Mouse (Mus musculus): ENCODE measurements around the gene Rreb1. TPM values are rescaled to one million over a fixed set of nuclear protein-coding genes. Genes with fewer than 3 reads are reported as not detected.

Gene Rreb1
- polyA plus RNA-seq, 1 experiment = 31.5 TPM

DNA sequence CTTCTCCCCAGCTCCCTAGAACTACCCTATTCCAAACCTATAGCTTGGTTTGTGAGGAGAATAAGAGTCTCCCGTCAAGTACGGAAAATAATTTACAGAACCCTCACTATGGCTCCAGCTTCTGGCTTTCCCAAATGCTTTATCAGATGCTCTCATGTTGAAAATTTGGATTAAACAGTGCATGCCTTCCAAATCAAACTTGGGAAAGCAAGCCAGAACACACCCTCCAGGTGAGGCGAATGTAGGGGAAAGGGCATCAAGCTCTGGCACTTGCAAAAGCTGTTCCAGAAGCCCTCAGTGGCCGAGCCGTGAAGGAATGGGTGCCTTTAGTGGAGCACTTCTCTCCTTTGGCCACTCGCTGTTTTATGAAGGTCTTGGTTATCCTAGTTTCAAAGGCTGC, 126.2 kb downstream of the Rreb1 start:
- Histone ChIP-seq H3K27ac (ENCODE audit: insufficient read depth, low read length) (no peak overlapping the region), H3K36me3 (ENCODE audit: control insufficient read depth, insufficient read depth, low read length, poor library complexity, severe bottlenecking) (peaks cover 8% of the 10 kb centered on the region), H3K9me3 (replicated peaks; ENCODE audit: control insufficient read depth, insufficient read depth, low read length, poor library complexity, severe bottlenecking) (no peaks in the 10 kb centered on the region), H3K27me3 (ENCODE audit: control insufficient read depth, insufficient read depth, low read length, poor library complexity, severe bottlenecking) (no peaks in the 10 kb centered on the region), H3K4me1 (ENCODE audit: control insufficient read depth, insufficient read depth, low read length) (no peaks in the 10 kb centered on the region), H3K9ac (ENCODE audit: low read depth, poor library complexity, severe bottlenecking) (no peak overlapping the region), H3K4me3 (ENCODE audit: low read depth, low read length) (no peak overlapping the region)
- TF ChIP-seq CTCF (IDR thresholded peaks at IDR 0.05; ENCODE audit: low read depth, low read length) (no peak), EP300 (IDR thresholded peaks at IDR 0.05; ENCODE audit: insufficient read depth, low read depth, low read length) (no peak), POLR2A (IDR thresholded peaks at IDR 0.05; ENCODE audit: insufficient read depth, low read length) (no peak)

DNA sequence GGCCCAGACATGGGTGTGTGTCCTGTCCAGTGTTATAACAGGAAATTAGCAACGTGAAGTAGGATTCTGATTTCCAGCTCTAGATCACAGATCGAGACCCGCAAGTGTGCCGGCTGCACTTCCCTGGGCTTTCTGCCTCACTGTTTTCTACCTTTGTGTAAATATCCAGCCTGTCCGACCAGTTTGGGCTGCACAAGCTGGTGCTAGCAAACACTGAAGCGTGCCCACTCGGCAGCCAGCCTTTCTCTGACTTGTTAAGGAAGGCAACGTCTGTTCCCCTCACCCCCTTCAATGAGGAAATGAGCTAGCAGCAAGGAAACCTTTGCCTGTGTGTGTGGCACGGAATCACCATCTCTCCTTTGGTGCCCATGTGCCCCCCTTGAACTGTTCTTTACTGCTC, 129.9 kb downstream of the Rreb1 start:
- Histone ChIP-seq H3K9ac (ENCODE audit: low read depth, poor library complexity, severe bottlenecking) (no peak overlapping the region), H3K27ac (ENCODE audit: insufficient read depth, low read length) (no peak overlapping the region), H3K27me3 (ENCODE audit: control insufficient read depth, insufficient read depth, low read length, poor library complexity, severe bottlenecking) (no peaks in the 10 kb centered on the region), H3K36me3 (ENCODE audit: control insufficient read depth, insufficient read depth, low read length, poor library complexity, severe bottlenecking) (peaks cover 11% of the 10 kb centered on the region), H3K4me1 (ENCODE audit: control insufficient read depth, insufficient read depth, low read length) (peaks cover 3% of the 10 kb centered on the region), H3K4me3 (ENCODE audit: low read depth, low read length) (no peak overlapping the region), H3K9me3 (replicated peaks; ENCODE audit: control insufficient read depth, insufficient read depth, low read length, poor library complexity, severe bottlenecking) (no peaks in the 10 kb centered on the region)
- TF ChIP-seq CTCF (IDR thresholded peaks at IDR 0.05; ENCODE audit: low read depth, low read length) (no peak), POLR2A (IDR thresholded peaks at IDR 0.05; ENCODE audit: insufficient read depth, low read length) (no peak), EP300 (IDR thresholded peaks at IDR 0.05; ENCODE audit: insufficient read depth, low read depth, low read length) (no peak)

DNA sequence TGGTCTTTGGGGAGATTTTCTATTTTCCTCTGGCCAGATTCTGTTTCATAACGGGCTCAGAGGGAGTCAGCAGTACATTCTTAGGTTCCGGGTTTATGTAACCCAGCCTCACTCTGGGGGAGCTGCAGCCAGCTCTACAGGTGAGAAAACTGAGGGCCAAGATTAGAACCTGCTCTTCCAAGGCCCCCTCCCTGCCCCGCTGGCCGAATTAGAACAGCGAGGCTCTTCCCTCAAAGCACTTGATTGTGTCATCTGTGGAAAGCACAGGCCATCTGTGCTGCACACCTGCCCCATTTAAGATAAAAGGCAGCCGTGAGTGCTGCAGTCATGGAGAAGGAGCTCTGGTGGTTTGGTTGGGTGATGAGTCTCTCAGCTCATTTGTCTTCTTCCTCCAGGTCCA, 130.3 kb downstream of the Rreb1 start:
- TF ChIP-seq CTCF (IDR thresholded peaks at IDR 0.05; ENCODE audit: low read depth, low read length) (no peak), POLR2A (IDR thresholded peaks at IDR 0.05; ENCODE audit: insufficient read depth, low read length) (no peak), EP300 (IDR thresholded peaks at IDR 0.05; ENCODE audit: insufficient read depth, low read depth, low read length) (no peak)
- H3K27ac ChIP-seq (ENCODE audit: insufficient read depth, low read length) = no peak overlapping the region
- H3K36me3 ChIP-seq (ENCODE audit: control insufficient read depth, insufficient read depth, low read length, poor library complexity, severe bottlenecking) = peaks cover 11% of the 10 kb centered on the region
- no peak overlapping the region for H3K9ac ChIP-seq (ENCODE audit: low read depth, poor library complexity, severe bottlenecking)
- H3K9me3 ChIP-seq (replicated peaks; ENCODE audit: control insufficient read depth, insufficient read depth, low read length, poor library complexity, severe bottlenecking) = no peaks in the 10 kb centered on the region
- no peak overlapping the region for H3K4me3 ChIP-seq (ENCODE audit: low read depth, low read length)
- H3K4me1 ChIP-seq (ENCODE audit: control insufficient read depth, insufficient read depth, low read length) = peaks cover 3% of the 10 kb centered on the region
- no peaks in the 10 kb centered on the region for H3K27me3 ChIP-seq (ENCODE audit: control insufficient read depth, insufficient read depth, low read length, poor library complexity, severe bottlenecking)

DNA sequence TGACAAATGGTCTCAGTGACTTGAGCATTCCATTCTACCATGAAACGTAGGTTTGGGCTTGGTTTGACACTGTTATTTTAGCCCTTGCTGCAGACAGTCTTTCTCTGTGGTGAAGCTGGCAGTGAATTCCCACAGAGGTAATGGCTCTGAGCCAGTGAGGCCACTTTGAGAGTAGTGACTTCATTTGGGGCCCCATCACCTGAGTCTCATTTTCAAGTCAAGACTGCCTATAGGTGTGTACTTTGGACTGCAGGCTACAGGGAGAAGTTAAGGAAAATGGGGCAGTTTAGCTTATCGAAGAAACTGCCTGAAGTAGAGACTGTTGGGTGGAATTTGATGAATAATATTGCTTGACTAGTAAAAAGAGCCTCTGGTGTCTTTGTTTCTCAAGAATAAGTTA, 131.0 kb downstream of the Rreb1 start:
- no peaks in the 10 kb centered on the region for H3K27me3 ChIP-seq (ENCODE audit: control insufficient read depth, insufficient read depth, low read length, poor library complexity, severe bottlenecking)
- no peak overlapping the region for H3K4me3 ChIP-seq (ENCODE audit: low read depth, low read length)
- no peak for TF ChIP-seq POLR2A (IDR thresholded peaks at IDR 0.05; ENCODE audit: insufficient read depth, low read length)
- TF ChIP-seq EP300 (IDR thresholded peaks at IDR 0.05; ENCODE audit: insufficient read depth, low read depth, low read length) = no peak
- TF ChIP-seq CTCF (IDR thresholded peaks at IDR 0.05; ENCODE audit: low read depth, low read length) = no peak
- no peaks in the 10 kb centered on the region for H3K9me3 ChIP-seq (replicated peaks; ENCODE audit: control insufficient read depth, insufficient read depth, low read length, poor library complexity, severe bottlenecking)
- peaks cover 11% of the 10 kb centered on the region for H3K36me3 ChIP-seq (ENCODE audit: control insufficient read depth, insufficient read depth, low read length, poor library complexity, severe bottlenecking)
- peaks cover 3% of the 10 kb centered on the region for H3K4me1 ChIP-seq (ENCODE audit: control insufficient read depth, insufficient read depth, low read length)
- no peak overlapping the region for H3K9ac ChIP-seq (ENCODE audit: low read depth, poor library complexity, severe bottlenecking)
- H3K27ac ChIP-seq (ENCODE audit: insufficient read depth, low read length) = no peak overlapping the region

DNA sequence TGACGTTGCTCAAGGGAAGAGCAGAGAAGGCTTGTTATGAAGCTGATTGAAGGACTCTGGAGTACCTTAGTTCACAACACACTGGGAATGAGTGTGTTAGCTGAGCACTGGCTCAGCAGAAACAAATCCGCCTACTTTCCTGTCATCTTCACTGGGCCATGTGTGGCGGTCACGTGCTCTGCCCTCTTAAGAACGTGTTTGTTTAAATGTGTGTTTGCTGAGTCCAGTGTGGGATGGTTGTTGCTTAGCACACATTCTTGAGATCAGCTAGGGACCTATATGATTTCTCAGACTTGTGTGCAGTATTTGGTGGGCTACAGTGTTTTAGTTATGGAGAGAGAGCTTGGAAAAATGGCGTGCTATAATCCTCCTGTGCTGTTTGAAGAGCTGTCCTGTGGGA, 133.8 kb downstream of the Rreb1 start:
- Histone ChIP-seq H3K9me3 (replicated peaks; ENCODE audit: control insufficient read depth, insufficient read depth, low read length, poor library complexity, severe bottlenecking) (no peaks in the 10 kb centered on the region), H3K4me3 (ENCODE audit: low read depth, low read length) (no peak overlapping the region), H3K4me1 (ENCODE audit: control insufficient read depth, insufficient read depth, low read length) (peaks cover 3% of the 10 kb centered on the region), H3K27ac (ENCODE audit: insufficient read depth, low read length) (no peak overlapping the region), H3K9ac (ENCODE audit: low read depth, poor library complexity, severe bottlenecking) (no peak overlapping the region), H3K36me3 (ENCODE audit: control insufficient read depth, insufficient read depth, low read length, poor library complexity, severe bottlenecking) (peaks cover 3% of the 10 kb centered on the region), H3K27me3 (ENCODE audit: control insufficient read depth, insufficient read depth, low read length, poor library complexity, severe bottlenecking) (no peaks in the 10 kb centered on the region)
- TF ChIP-seq POLR2A (IDR thresholded peaks at IDR 0.05; ENCODE audit: insufficient read depth, low read length) (no peak), EP300 (IDR thresholded peaks at IDR 0.05; ENCODE audit: insufficient read depth, low read depth, low read length) (no peak)

DNA sequence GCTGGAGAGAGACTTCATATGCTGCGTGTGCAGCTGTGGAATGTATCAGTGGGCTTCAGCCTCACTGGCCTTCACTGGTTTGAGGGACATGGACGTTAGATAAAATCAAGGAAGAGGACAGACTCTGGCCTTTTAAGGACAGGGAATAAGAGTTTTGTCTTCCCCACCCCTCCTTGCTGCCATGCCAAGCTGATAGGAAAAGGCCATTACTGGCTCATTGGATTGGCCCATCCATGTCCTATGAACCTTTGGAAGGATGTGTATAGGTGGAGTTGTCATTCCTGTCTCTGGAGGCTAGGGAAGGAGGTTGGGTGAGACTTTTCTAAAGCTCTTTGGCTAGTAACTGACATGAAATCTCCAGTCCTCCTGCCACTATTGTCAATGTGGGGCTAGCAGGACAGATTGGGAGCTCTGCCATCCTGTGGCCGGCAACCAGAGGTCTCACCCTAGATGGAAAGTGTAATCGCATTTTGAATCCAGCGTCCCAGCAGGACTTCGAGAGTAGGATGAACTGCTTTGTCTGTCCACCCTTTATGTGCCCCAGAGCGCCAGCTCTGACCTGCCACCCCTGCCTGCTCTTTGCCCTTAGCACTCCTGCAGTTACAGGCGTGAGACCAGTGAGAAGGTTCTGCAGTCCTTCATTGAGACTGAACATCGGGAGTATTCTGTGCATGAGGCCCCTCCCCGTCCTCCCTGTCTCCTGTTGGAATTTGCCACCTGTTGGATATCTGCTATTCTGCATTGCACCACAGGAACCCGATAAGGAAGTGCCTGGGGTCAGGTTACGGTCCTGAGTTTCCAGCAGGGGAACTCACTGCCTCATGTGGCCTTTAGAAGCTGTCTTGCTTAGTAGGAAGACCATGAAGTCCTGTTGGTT, 134.6 kb downstream of the Rreb1 start:
- Histone ChIP-seq H3K36me3 (ENCODE audit: control insufficient read depth, insufficient read depth, low read length, poor library complexity, severe bottlenecking) (peaks cover 3% of the 10 kb centered on the region), H3K9me3 (replicated peaks; ENCODE audit: control insufficient read depth, insufficient read depth, low read length, poor library complexity, severe bottlenecking) (no peaks in the 10 kb centered on the region), H3K9ac (ENCODE audit: low read depth, poor library complexity, severe bottlenecking) (no peak overlapping the region), H3K27me3 (ENCODE audit: control insufficient read depth, insufficient read depth, low read length, poor library complexity, severe bottlenecking) (no peaks in the 10 kb centered on the region), H3K4me1 (ENCODE audit: control insufficient read depth, insufficient read depth, low read length) (peaks cover 3% of the 10 kb centered on the region), H3K4me3 (ENCODE audit: low read depth, low read length) (no peak overlapping the region), H3K27ac (ENCODE audit: insufficient read depth, low read length) (no peak overlapping the region)
- no peak for TF ChIP-seq POLR2A (IDR thresholded peaks at IDR 0.05; ENCODE audit: insufficient read depth, low read length)
- no peak for TF ChIP-seq CTCF (IDR thresholded peaks at IDR 0.05; ENCODE audit: low read depth, low read length)
- no peak for TF ChIP-seq EP300 (IDR thresholded peaks at IDR 0.05; ENCODE audit: insufficient read depth, low read depth, low read length)

Measured in ES-Bruce4 (cell line).